Mouse (Mus musculus): ENCODE results near the gene Iqsec3. TPM values are rescaled to one million over a fixed set of nuclear protein-coding genes. Genes with fewer than 3 reads are reported as not detected.

Gene Iqsec3
- total and polyA plus RNA-seq, 2 experiments from 2014 or later, result 10.6 to 48.2 TPM

DNA sequence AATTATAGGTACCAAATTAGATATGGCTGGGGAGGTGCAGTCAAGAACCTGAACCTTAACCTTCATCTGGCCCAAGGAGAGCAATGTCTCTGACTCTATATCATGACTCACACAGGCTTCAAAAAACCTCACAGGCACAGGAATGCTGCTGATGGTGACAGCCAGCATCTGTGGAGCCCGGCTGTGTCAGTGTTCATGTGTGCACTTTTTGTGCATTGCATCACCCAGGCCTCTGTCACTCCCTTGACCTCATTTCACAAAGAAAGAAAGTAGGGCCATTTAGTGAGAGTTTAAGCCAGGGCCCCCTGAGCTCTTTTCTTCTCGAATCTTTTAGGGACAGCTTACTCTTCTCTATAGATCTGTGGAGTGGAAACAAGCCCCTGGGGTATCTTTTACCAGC, 121.2 kb downstream of the Iqsec3 start:
- no peak overlapping the region for H3K4me3 ChIP-seq (ENCODE audit: low read length)
- TF ChIP-seq CTCF (IDR thresholded peaks at IDR 0.05; ENCODE audit: low read depth), result no peak
- DNase-seq (ENCODE audit: low spot score) (no peak), ATAC-seq (no peak)
- no peaks in the 10 kb centered on the region for H3K36me3 ChIP-seq (ENCODE audit: insufficient read depth, low read length)
- no peak overlapping the region for H3K4me2 ChIP-seq (ENCODE audit: low read depth, low read length)
- H3K27me3 ChIP-seq (ENCODE audit: insufficient read depth, low read length), result no peaks in the 10 kb centered on the region
- no peak overlapping the region for H3K9ac ChIP-seq (replicated peaks; ENCODE audit: low read length)
- 29% methylated on average over 2 of the region's 2 CpGs for WGBS
- no peaks in the 10 kb centered on the region for H3K9me3 ChIP-seq (ENCODE audit: low read length)
- H3K4me1 ChIP-seq (ENCODE audit: insufficient read depth, low read length), result no peaks in the 10 kb centered on the region
- H3K27ac ChIP-seq, result no peak overlapping the region

DNA sequence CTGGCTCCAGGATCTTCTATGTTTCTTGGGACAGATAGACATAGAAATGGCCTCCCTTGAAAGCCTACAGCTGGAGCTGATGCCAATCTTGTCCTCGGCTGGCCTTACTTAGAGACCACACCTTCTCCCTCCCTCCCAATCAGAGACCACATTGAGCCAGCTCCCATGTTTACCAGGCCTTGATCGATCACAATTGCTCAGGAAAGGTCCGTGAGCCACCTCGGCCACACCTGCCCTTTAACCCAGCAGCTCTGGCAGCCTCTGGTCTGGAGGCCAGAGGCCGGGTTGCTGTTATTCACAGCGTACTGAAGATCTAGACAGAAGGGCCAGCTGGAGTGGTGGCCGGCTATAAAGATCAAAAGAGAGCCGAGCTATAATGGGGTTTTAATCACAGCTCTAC, 127.0 kb downstream of the Iqsec3 start:
- ATAC-seq (no peak), DNase-seq (ENCODE audit: low spot score) (no peak)
- Histone ChIP-seq H3K4me3 (ENCODE audit: low read length) (no peak overlapping the region), H3K9me3 (ENCODE audit: low read length) (no peaks in the 10 kb centered on the region), H3K27ac (no peak overlapping the region), H3K4me2 (ENCODE audit: low read depth, low read length) (no peak overlapping the region), H3K9ac (replicated peaks; ENCODE audit: low read length) (no peak overlapping the region), H3K36me3 (ENCODE audit: insufficient read depth, low read length) (no peaks in the 10 kb centered on the region), H3K4me1 (ENCODE audit: insufficient read depth, low read length) (no peaks in the 10 kb centered on the region), H3K27me3 (ENCODE audit: insufficient read depth, low read length) (no peaks in the 10 kb centered on the region)
- TF ChIP-seq CTCF (IDR thresholded peaks at IDR 0.05; ENCODE audit: low read depth), result no peak
- WGBS, result 42% methylated on average over 8 of the region's 8 CpGs

DNA sequence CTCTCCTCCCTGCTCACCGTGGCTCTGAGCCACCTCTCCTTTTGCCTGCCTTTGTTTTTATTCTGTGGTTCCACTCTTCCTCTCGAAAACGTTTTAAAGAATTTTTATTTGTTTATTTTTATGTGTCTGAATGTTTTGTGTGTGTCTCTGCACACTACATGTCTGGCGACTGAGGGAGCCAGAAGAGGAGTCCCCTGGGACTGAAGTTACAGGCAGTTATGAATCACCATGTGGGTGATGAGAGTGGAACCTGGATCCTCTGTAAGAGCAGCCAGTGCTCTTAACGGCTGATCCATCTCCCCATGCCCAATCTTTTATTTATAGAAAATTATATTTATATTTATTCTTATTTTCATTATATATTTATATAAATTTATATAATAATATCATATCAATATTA, 129.1 kb downstream of the Iqsec3 start:
- TF ChIP-seq CTCF (IDR thresholded peaks at IDR 0.05; ENCODE audit: low read depth), result no peak
- Histone ChIP-seq H3K36me3 (ENCODE audit: insufficient read depth, low read length) (no peaks in the 10 kb centered on the region), H3K27ac (no peak overlapping the region), H3K9ac (replicated peaks; ENCODE audit: low read length) (no peak overlapping the region), H3K27me3 (ENCODE audit: insufficient read depth, low read length) (no peaks in the 10 kb centered on the region), H3K4me1 (ENCODE audit: insufficient read depth, low read length) (no peaks in the 10 kb centered on the region), H3K4me3 (ENCODE audit: low read length) (no peak overlapping the region), H3K9me3 (ENCODE audit: low read length) (no peaks in the 10 kb centered on the region), H3K4me2 (ENCODE audit: low read depth, low read length) (no peak overlapping the region)
- no peak for ATAC-seq
- no peak for DNase-seq (ENCODE audit: low spot score)
- WGBS, result 63% methylated on average over 5 of the region's 5 CpGs

DNA sequence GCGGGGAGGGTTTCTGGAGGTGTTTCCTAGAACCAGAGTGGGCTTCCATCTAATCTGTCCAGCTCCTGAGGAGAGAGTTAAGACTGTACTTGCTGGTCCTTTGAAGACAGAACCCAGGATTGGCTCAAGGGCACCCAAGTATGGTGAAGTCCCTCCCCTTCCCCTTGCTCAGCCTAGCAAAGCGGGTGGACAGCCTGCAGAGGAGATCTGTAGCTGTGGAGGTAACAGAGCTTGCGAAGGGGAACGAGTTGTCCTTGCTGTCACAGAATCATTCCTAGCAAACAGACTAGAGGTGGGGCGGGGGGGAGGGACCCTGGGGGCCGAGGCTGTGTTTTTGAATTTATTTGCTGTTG, 129.7 kb downstream of the Iqsec3 start:
- Histone ChIP-seq H3K4me1 (ENCODE audit: insufficient read depth, low read length) (no peaks in the 10 kb centered on the region), H3K9ac (replicated peaks; ENCODE audit: low read length) (no peak overlapping the region), H3K9me3 (ENCODE audit: low read length) (no peaks in the 10 kb centered on the region), H3K36me3 (ENCODE audit: insufficient read depth, low read length) (no peaks in the 10 kb centered on the region), H3K27ac (no peak overlapping the region), H3K4me2 (ENCODE audit: low read depth, low read length) (no peak overlapping the region), H3K27me3 (ENCODE audit: insufficient read depth, low read length) (no peaks in the 10 kb centered on the region), H3K4me3 (ENCODE audit: low read length) (no peak overlapping the region)
- ATAC-seq (no peak), DNase-seq (ENCODE audit: low spot score) (no peak)
- no peak for TF ChIP-seq CTCF (IDR thresholded peaks at IDR 0.05; ENCODE audit: low read depth)
- WGBS, result 72% methylated on average over 6 of the region's 6 CpGs

DNA sequence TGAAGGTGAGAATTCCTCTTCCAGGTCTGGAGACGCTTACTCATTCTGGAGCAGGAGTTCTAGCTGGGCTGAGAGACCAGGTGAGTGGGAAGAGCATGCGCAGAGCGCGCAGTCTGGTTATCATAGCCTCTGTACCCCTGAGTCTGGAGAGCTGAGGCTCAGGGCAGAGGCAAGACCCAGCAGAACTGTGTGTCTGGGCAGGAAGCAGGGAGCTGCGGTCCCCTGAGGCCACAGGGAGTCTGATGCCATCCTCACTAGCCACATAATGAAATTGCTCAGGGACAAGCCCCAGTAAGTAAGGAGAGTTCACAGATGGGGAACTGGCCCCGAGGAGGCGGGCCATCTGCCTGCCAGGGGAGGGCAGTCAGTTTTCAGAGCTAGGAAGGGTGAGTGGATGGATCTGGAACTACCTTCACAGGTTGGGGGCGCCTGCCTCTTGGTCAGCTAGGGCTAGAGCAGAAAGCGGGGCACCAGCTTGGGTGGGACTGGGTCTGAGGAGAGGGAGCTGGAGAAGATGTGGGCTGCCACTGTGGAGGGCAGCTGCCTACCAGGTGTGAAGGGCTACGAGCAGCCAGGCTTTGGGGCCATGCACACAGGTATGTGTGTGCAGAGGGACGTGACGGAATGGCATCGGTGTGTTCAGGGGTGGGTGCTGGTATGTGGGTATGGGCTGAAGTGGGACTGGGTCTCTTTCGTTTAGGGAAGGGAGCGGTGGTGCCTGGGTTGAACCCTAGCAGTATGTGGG, 130.3 kb downstream of the Iqsec3 start, which contains the start of gene Slc6a12:
Gene Slc6a12, plus strand, starts transcription at position 51 of the 745 bp plus-strand sequence.
- no peak within 1 kb of the TSS for H3K9ac ChIP-seq (replicated peaks; ENCODE audit: low read length)
- H3K36me3 ChIP-seq (ENCODE audit: insufficient read depth, low read length), result no peaks in the 10 kb centered on the region
- H3K27me3 ChIP-seq (ENCODE audit: insufficient read depth, low read length), result no peaks in the 10 kb centered on the region
- no peak for TF ChIP-seq CTCF (IDR thresholded peaks at IDR 0.05; ENCODE audit: low read depth)
- DNase-seq (ENCODE audit: low spot score) (no peak), ATAC-seq (no peak)
- H3K4me2 ChIP-seq (ENCODE audit: low read depth, low read length), result no peak within 1 kb of the TSS
- H3K4me1 ChIP-seq (ENCODE audit: insufficient read depth, low read length), result no peaks in the 10 kb centered on the region
- H3K4me3 ChIP-seq (ENCODE audit: low read length), result no peak within 1 kb of the TSS
- 80% methylated on average over 15 of the region's 15 CpGs for WGBS
- H3K9me3 ChIP-seq (ENCODE audit: low read length), result no peaks in the 10 kb centered on the region
- no peak within 1 kb of the TSS for H3K27ac ChIP-seq

DNA sequence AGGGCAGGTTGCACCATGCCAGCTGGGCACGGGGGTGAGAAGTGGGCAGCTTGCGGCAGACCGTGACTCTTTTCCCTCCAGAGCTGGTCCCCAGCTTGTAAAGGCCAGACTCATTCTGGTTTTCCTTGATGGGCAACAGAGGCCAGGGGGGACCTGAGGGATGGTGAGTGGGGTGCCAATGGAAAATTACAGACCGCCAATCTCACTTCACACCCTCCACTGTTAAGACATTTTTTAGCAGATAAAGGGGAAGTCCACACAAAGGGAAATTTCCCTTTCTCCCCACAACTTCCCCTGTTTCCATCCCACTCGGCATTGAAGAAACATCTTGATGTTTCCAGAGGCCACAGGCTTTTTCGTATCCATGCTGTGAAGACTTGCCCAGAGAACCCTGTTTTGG, 131.8 kb downstream of the Iqsec3 start:
- no peaks in the 10 kb centered on the region for H3K9me3 ChIP-seq (ENCODE audit: low read length)
- no peak overlapping the region for H3K4me2 ChIP-seq (ENCODE audit: low read depth, low read length)
- H3K9ac ChIP-seq (replicated peaks; ENCODE audit: low read length), result no peak overlapping the region
- H3K4me1 ChIP-seq (ENCODE audit: insufficient read depth, low read length), result no peaks in the 10 kb centered on the region
- H3K36me3 ChIP-seq (ENCODE audit: insufficient read depth, low read length), result no peaks in the 10 kb centered on the region
- ATAC-seq, result no peak
- 74% methylated on average over 6 of the region's 6 CpGs for WGBS
- H3K4me3 ChIP-seq (ENCODE audit: low read length), result no peak overlapping the region
- no peak overlapping the region for H3K27ac ChIP-seq
- no peaks in the 10 kb centered on the region for H3K27me3 ChIP-seq (ENCODE audit: insufficient read depth, low read length)
- no peak for DNase-seq (ENCODE audit: low spot score)
- TF ChIP-seq CTCF (IDR thresholded peaks at IDR 0.05; ENCODE audit: low read depth), result no peak

DNA sequence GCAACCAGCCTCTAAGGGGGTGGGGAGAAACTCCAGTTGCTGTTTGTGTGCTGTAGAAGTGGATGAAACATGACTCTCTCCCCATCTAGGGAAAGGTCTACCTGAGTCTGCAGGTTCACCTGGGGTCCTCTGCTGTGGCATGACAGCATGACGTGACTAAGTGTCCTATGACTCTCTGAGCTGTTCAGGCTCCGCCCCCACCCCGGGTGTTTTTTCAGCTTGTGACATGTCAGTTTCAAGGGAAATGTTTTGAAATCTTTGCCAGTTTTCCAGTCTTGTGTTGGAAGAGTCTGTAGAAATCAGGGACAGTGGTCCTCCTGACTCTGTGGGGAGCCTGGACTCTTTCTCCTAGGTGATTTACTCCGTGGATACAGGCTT, 135.0 kb downstream of the Iqsec3 start:
- 49% methylated on average over 4 of the region's 4 CpGs for WGBS
- Histone ChIP-seq H3K4me3 (ENCODE audit: low read length) (no peak overlapping the region), H3K27ac (no peak overlapping the region), H3K9me3 (ENCODE audit: low read length) (no peaks in the 10 kb centered on the region), H3K36me3 (ENCODE audit: insufficient read depth, low read length) (no peaks in the 10 kb centered on the region), H3K4me1 (ENCODE audit: insufficient read depth, low read length) (no peaks in the 10 kb centered on the region), H3K27me3 (ENCODE audit: insufficient read depth, low read length) (no peaks in the 10 kb centered on the region), H3K4me2 (ENCODE audit: low read depth, low read length) (no peak overlapping the region), H3K9ac (replicated peaks; ENCODE audit: low read length) (no peak overlapping the region)
- no peak for DNase-seq (ENCODE audit: low spot score)
- no peak for TF ChIP-seq CTCF (IDR thresholded peaks at IDR 0.05; ENCODE audit: low read depth)
- peak; percentile 33; the same call in 1 of the 2 replicates for ATAC-seq

All from hindbrain, postnatal 0 days (tissue).